Mouse (Mus musculus) olfactory bulb, adult 2 months (tissue): ENCODE measurements around the gene Coq5. TPM values are rescaled to one million over a fixed set of nuclear protein-coding genes. Genes with fewer than 3 reads are reported as not detected.
A peak's percentile ranks its signal among the peaks of the same experiment; 100 is the strongest.

ENCODE experiments used
- H3K27ac ChIP-seq: fragments of 200-500 bp; 2 replicates; pipeline ENCODE4 v1.5.1; 2012; ENCODE audit warnings: low read depth, low read length; ENCODE audit not compliant: insufficient read depth
- H3K4me1 ChIP-seq: fragments of 200-500 bp; 2 replicates; pipeline ENCODE4 v1.6.1; 2012; ENCODE audit warnings: low read length; ENCODE audit not compliant: control insufficient read depth, insufficient read depth
- H3K4me3 ChIP-seq: fragments of 200-500 bp; 2 replicates; pipeline ENCODE4 v1.5.1; 2012; ENCODE audit warnings: mild to moderate bottlenecking, low read depth, low read length, moderate library complexity; ENCODE audit not compliant: insufficient read depth
- CTCF ChIP-seq: fragments of 200-500 bp; IDR thresholded peaks from 2 replicates; pipeline ENCODE4 v1.5.1; 2012; ENCODE audit warnings: low read depth, mild to moderate bottlenecking, low read length, moderate library complexity; ENCODE audit not compliant: insufficient read depth
- POLR2A ChIP-seq: fragments of 200-500 bp; IDR thresholded peaks from 2 replicates; pipeline ENCODE4 v1.6.1; 2012; ENCODE audit warnings: mild to moderate bottlenecking, low read depth, low read length, moderate library complexity; ENCODE audit not compliant: insufficient read depth
- WGBS: fragments of 180-500 bp; shearing (Covaris S2); methylation state at CpG from one replicate; pipeline ENCODE4 v1.1.7; 2018; 5-methylcytosine and 5-hydroxymethylcytosine counted together
- polyA plus RNA-seq: library from polyadenylated mRNA; stranded (reverse); fragments of >200 nt; gene quantifications from 2 replicates; pipeline ENCODE4 v1.2.4, GENCODE M21; 2012; ENCODE audit warnings: low replicate concordance; ENCODE audit not compliant: missing spikeins, insufficient read depth, insufficient read length

The Coq5 gene
- polyA plus RNA-seq: not detected in 2 replicates

DNA sequence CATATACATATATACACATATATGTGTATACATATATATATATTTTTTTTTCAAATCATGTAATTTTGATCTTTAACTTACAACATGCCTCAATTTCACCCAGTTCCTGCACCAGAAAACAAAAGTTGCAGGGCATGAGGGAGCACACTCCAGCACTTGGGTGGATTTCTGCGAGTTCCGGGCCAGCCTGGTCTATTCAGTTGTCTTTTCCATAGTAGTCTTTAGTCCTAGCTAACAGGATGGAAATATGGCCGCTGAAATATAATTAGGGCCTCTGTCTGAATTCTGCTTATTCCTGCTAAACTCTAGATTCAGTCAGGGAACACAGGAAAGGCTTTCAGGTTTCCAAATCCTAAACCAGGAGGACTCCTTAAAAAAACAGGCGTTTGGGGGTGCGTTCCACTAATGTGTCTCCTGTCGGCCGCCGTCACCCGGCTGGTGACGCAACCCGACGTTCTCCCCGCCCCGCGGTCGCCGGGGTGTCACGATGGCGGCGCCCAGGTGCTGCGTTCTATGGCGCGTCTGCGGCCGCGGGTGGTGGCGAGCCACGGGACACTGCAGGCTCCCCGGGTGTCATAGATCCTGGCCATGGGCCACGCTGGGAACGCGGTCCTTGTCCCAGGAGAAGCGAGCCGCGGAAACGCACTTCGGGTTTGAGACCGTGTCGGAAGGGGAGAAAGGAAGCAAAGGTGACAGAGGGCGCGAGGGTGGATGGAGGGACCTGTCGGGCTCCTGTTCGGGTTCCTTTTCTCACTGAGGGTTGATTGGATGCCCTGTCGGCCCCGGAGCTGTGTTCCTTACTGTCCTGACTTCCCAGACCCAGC lies at the start of gene Coq5:
TSS of gene Coq5 (plus strand) at position 441 of the 824 bp plus-strand sequence.
- Histone ChIP-seq H3K4me3 (peak within 1 kb of the TSS; percentile 88), H3K27ac (no peak within 1 kb of the TSS), H3K4me1 (peaks cover 5% of the 10 kb centered on the region; the same call in 1 of the 2 replicates)
- TF ChIP-seq POLR2A (peak; percentile 75), CTCF (no peak)
- 3% methylated on average over 45 of the region's 45 CpGs for WGBS

DNA sequence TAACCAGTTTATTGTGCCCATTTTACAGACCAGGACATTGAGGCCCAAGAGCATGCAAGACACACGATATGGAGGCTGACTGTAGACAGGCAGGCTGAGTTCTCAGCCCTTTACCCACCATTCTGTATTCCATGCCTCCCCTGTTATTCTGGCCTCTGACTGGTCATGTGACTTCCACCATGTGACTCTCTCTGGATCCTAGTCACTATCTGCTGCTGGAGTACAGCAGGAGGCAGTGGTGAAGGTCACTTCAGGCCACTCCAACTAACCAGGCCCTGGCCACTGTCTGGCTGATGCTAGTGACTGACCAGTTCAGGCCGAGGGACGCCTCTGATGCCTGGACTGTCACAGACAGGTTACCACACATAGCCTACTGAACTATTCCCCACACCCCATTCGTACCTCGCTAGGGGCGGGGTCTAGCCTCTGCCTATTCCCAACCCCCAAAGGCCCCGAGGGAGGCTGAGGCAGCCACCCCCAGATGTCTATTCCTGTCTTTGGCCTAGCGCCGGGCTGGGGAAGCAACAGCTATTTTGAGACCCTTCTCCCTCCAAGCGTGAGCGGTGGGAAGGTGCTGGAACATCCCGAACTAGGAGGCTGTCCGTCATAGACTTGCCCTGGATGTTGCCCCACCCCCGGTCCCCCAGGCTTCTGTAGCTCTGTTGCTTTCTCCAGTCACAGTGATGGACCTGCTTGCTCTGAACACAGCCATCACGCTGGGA lies 48.5 kb upstream of the Coq5 start:
- WGBS: 39% methylated on average over 15 of the region's 15 CpGs
- H3K4me3 ChIP-seq: no peak overlapping the region
- no peak for TF ChIP-seq CTCF
- TF ChIP-seq POLR2A: no peak
- peaks cover 22% of the 10 kb centered on the region for H3K4me1 ChIP-seq
- H3K27ac ChIP-seq: no peak overlapping the region

DNA sequence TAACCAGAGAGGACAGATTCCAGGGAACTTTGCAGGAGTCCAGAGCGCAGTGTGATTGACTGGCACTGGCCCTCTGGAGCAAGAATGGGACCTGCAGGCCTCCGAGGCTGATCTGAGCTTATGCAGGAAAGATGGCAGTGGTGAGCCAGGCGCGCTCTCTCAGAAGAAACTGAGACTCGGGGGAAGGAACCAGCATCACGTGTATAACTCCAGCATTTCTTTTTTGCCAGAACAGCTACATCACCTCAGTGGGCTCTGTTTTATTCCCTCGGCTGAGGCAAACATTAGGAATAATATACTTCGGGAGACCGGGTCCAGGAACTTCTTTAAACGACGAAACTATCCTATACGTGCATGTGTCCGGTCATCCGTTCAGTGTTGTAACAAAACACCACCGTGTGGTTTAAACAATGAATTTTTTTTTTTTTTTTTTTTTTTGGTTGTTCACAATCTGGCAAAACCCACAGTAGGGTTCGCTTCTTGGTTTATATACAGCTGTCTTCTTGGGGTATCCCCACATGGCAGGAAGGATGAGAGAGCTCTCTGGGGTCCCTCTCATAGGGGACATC lies 47.8 kb upstream of the Coq5 start:
- H3K4me3 ChIP-seq: no peak overlapping the region
- no peak overlapping the region for H3K27ac ChIP-seq
- peaks cover 22% of the 10 kb centered on the region for H3K4me1 ChIP-seq
- TF ChIP-seq POLR2A: no peak
- no peak for TF ChIP-seq CTCF
- WGBS: 30% methylated on average over 16 of the region's 16 CpGs

DNA sequence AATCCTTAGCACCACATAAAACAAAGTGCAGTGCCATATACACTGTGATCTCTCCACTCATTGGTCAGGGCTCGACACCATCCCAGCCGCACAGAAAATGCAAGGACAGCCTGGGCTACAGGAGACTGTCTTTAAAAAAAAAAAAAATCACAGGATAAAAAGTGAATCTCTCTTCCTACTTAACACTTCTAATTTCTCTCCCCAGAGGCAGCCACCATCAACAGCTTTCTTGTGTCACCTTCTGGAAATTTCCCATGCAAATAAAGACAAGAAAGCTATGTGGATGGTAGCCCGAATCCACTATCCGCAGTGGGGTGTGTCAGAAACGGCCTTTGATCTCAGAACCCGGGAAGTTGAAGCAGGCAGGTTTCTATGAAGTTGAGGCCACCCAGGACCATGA lies 47.0 kb upstream of the Coq5 start:
- WGBS: 80% methylated on average over 6 of the region's 6 CpGs
- Histone ChIP-seq H3K27ac (no peak overlapping the region), H3K4me3 (no peak overlapping the region), H3K4me1 (peaks cover 22% of the 10 kb centered on the region)
- TF ChIP-seq POLR2A (no peak), CTCF (no peak)

DNA sequence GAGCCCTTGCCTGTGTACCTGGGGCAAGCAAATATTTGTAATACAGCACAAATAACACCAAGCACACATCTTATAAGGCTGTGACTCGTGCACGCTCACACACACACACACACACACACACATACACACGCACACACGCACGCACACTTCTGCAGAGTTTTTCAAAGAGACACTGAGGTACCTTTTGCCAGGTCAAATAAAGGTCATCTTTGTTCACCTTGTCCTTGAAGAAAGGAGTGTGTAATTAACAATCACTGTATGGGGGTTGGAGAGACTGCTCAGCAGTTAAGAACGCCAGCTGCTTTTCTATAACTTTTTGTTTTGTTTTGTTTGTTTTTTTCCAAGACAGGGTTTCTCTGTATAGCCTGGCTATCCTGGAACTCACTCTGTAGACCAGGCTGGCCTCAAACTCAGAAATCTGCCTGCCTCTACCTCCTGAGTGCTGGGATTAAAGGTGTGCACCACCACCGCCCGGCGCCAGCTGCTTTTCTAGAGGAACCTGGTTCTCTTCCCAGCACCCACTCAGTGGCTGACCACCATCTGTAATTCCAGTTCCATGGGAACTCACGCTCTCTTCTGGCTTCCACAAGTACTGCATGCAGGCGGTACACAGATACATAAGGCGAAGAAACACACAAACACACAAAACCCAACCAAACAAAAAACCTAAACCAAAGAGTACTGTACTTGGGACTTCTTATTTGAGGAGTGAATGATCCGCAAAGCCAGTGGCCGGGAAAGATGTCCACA lies 46.3 kb upstream of the Coq5 start:
- peaks cover 22% of the 10 kb centered on the region for H3K4me1 ChIP-seq
- WGBS: 92% methylated on average over 14 of the region's 14 CpGs
- TF ChIP-seq POLR2A (no peak), CTCF (no peak)
- H3K27ac ChIP-seq: no peak overlapping the region
- no peak overlapping the region for H3K4me3 ChIP-seq

DNA sequence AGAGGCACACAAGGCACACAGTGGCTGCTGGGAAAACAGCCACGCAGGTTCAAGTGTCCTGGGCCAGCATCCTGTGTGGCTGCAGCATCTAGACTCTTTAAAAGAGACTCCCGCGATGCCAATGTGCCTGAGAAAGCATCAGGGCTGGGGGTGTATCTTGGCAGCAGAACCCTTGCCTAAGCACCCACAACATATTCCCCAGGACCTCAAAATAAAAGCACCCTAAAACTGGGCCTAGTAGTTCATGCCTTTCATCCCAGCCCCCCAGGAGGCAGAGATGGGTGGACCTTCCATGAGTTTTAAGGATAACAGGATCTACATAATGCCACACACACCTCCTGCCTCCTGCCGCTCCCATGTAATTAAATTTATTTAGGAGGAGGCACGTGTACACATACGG lies 44.9 kb upstream of the Coq5 start:
- no peak overlapping the region for H3K4me3 ChIP-seq
- TF ChIP-seq CTCF (no peak), POLR2A (no peak)
- 54% methylated on average over 6 of the region's 6 CpGs for WGBS
- H3K27ac ChIP-seq: no peak overlapping the region
- peaks cover 25% of the 10 kb centered on the region for H3K4me1 ChIP-seq

DNA sequence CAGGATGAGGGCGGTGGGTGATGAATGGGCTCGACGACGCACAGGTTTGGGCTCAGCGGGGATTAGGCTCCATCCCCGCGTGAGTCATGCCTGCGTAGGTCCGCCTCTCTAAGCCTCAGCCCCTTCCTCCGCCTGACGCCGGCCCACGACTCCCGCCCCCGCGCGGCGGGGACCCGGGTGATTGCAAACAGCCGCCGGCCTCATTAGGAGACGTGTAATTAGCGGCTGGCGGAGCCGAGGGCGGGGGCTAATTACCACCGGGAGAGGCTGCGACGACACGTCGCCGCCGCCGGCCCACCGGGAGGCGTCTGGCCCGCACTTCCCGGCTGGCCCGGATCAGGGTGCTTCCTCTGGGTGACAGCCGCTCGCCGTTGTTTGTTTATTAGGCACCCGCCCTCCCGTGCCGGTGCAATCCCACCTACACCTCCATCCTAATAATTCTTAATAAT lies 44.1 kb upstream of the Coq5 start:
- under 1% methylated on average over 45 of the region's 45 CpGs for WGBS
- H3K27ac ChIP-seq: peak overlapping the region; percentile 57
- H3K4me1 ChIP-seq: peaks cover 26% of the 10 kb centered on the region
- no peak for TF ChIP-seq CTCF
- peak; percentile 44; the same call in 1 of the 2 replicates for TF ChIP-seq POLR2A
- peak overlapping the region; percentile 48 for H3K4me3 ChIP-seq

DNA sequence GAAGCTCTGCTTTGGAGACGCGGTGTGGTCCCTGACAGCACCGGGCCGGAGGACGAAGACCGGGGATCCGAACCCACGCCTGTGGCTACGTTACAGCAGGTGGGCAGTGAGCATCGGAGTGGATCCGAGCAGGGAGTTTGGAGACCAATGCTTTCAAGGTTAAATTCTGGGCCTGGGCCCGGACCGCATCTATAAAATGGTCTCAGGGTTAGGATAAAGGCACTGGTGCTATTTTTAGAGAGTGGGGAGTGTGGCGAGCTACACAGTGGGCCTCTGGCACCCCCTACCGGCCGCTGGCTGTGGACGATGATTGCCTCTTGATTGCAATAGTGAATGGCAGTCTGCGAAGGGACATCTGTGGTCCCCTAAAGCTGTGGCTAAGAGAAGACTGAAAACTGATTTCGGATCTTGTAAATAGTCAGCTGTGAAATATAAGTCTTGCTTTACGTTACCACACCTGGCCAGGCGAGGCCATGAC lies 43.6 kb upstream of the Coq5 start, which contains the start of gene Pop5:
TSS of gene Pop5 (plus strand) at position 51 of the 478 bp plus-strand sequence.
- under 1% methylated on average over 21 of the region's 21 CpGs for WGBS
- peak; percentile 84 for TF ChIP-seq CTCF
- no peak for TF ChIP-seq POLR2A

More for the DNA sequence above, 43.6 kb upstream of the Coq5 start, which contains the start of gene Pop5:
- Histone ChIP-seq H3K4me3 (peak within 1 kb of the TSS; percentile 48), H3K4me1 (peaks cover 28% of the 10 kb centered on the region), H3K27ac (peak within 1 kb of the TSS; percentile 57)
